In genomic region chr14:9671776-9672175, GRCm38 (mm10) we compare ENCODE assay signal across 24 mouse cellular contexts.
"Had no signal": no experiment of that assay in that cellular context is flagged by ENCODE, and none has a peak within 500 bp of the region (broad histone marks: within the 10 kb centered on the region; RNA-seq: fewer than 3 reads in every experiment).

No protein-coding gene starts in this region.

- H3K9ac ChIP-seq: heart, embryonic 12.5 days; hindbrain, embryonic 13.5 days; hindbrain, embryonic 15.5 days; kidney, embryonic 15.5 days; limb, embryonic 13.5 days; limb, embryonic 15.5 days; liver, embryonic 12.5 days; liver, embryonic 14.5 days had no signal

- H3K36me3 ChIP-seq: heart, embryonic 10.5 days; heart, embryonic 12.5 days; hindbrain, embryonic 13.5 days; hindbrain, embryonic 15.5 days; kidney, embryonic 15.5 days; limb, embryonic 13.5 days; limb, embryonic 15.5 days; liver, embryonic 12.5 days had no signal

- H3K27me3 ChIP-seq: heart, embryonic 12.5 days; hindbrain, embryonic 13.5 days; hindbrain, embryonic 15.5 days; kidney, embryonic 15.5 days; limb, embryonic 13.5 days; limb, embryonic 15.5 days; liver, embryonic 12.5 days had no signal

- DNase-seq: gastrocnemius, adult 2 months; gastrocnemius, postnatal 10 days; gastrocnemius, postnatal 25 days; heart, adult 18-20 months; heart, postnatal 10 days; kidney, adult 11 months; kidney, adult 2 months; kidney, adult 9 months; kidney, postnatal 10 days; kidney, postnatal 25 days; kidney, postnatal 4 days; layer of hippocampus, postnatal 36 days; left cerebral cortex, postnatal 4 days had no signal

- H3K4me3 ChIP-seq: gastrocnemius, adult 2 months; heart, embryonic 10.5 days; heart, embryonic 12.5 days; hindbrain, embryonic 13.5 days; hindbrain, embryonic 15.5 days; kidney, embryonic 15.5 days; layer of hippocampus, adult 2 months; limb, embryonic 13.5 days; limb, embryonic 15.5 days; liver, embryonic 12.5 days had no signal

- H3K27ac ChIP-seq: gastrocnemius, adult 2 months; heart, embryonic 10.5 days; hindbrain, embryonic 13.5 days; hindbrain, embryonic 15.5 days; hindbrain, postnatal 0 days; kidney, embryonic 15.5 days; layer of hippocampus, adult 2 months; limb, embryonic 13.5 days; limb, embryonic 15.5 days; liver, embryonic 12.5 days; liver, embryonic 14.5 days had no signal

- H3K4me1 ChIP-seq: heart, embryonic 10.5 days; heart, embryonic 12.5 days; hindbrain, embryonic 13.5 days; hindbrain, embryonic 15.5 days; kidney, embryonic 15.5 days; limb, embryonic 13.5 days; limb, embryonic 15.5 days; liver, embryonic 12.5 days had no signal

- H3K9me3 ChIP-seq: heart, embryonic 10.5 days; hindbrain, embryonic 13.5 days; hindbrain, embryonic 15.5 days; limb, embryonic 13.5 days; limb, embryonic 15.5 days; liver, embryonic 12.5 days had no signal
